Mouse (Mus musculus) thymus, postnatal 4 days (tissue): Measurements from ENCODE around the gene Tbc1d13.
"Not testable (repeated sequence)": the region's sequence is repeated elsewhere in the genome, so short reads cannot be mapped to it uniquely, and the experiment has no call there.

ENCODE experiments used
- DNase-seq: peaks from one replicate; pipeline ENCODE4 v3.0.0; 2021

The Tbc1d13 gene

DNA sequence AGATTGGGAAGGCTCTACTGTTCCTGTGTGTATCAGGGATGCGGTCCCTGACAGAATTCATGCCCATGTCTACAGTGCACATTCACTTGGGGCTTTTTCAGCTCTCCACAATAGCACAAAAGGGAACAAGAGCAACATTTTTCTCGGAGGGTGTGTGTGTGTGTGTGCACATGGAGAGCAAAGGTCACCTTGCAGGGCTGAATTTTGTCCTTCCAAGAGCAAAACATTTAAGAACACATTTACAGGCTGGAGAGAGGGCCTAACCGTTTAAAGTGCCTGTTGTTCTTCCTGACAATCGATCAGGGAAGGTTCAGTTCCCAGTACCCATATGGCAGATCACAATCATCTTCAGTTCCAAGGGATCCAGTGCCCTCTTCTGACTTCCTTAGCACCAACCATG lies 3.4 kb upstream of the Tbc1d13 start:
- DNase-seq = no peak

DNA sequence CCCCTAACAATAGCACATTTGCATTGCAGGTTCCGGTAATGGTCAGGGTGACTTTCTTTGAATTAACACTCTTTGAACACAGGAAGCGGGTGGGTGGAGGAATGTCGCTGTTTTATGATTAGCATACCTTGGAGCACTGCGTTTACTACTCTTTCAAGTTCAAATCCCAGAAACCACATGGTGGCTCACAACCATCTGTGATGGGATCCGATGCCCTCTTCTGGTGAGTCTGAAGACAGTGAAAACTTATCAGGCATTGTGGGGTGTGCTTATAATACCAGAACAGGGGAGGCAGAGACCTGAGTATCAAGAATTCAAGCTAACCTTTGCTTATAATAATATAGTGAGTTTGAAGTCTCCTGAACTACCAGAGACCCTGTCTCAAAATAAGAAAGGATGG lies 2.3 kb upstream of the Tbc1d13 start:
- DNase-seq = not testable (repeated sequence)

DNA sequence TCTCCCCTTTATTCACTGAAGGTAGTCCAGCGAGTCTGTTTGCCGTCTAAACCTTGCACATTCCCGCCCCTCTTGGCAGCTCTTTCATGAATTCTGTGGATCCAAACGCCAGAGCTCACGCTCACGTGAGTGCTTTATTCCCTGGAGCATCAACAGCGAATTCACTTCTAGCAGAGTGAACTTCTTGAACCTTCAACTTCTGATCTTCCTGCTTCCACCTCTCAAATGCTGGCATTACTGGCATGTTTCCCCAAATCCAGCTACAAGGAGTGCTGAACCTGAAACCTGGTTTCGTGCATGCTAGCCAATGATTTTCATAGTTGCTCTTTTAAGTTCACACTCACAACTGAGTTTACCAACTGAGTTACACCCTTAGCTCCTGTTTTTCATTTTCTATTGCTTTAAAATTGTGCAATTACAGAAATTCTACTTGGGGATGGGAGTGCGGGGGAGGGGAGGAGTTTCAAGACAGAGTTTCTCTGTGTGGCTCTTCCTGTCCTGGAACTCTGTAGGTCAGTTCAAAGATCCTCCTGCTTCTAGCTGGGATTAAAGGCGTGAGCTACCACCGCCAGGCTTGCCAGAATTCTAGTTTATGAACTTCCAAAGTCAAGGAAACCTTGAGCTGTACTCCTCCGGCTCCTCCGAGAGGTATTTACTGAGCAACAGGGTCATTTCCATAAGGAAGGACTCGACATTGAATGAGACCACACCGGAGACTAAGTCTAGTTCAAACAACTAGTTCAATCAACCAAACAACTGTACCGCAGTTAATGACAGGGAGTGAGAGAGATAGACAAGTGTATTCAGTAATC lies 539 bp upstream of the Tbc1d13 start:
- no peak for DNase-seq

DNA sequence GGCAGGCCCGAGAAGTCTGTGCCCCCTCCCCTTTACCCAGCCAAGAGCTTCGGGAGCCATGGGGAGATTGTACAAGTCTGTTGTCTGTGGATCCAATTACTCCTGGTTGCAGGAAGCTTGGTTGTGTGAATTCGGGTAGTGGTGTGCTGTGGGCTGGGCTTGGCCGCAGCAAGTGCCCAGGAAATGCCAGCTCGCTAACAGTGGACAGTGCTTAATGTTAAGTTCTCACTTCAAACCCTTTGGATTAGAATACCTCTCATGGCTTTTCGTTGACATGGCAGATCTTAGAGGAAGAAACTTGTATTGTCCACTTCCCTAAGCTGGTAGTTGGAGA lies 799 bp downstream of the Tbc1d13 start:
- DNase-seq = no peak

DNA sequence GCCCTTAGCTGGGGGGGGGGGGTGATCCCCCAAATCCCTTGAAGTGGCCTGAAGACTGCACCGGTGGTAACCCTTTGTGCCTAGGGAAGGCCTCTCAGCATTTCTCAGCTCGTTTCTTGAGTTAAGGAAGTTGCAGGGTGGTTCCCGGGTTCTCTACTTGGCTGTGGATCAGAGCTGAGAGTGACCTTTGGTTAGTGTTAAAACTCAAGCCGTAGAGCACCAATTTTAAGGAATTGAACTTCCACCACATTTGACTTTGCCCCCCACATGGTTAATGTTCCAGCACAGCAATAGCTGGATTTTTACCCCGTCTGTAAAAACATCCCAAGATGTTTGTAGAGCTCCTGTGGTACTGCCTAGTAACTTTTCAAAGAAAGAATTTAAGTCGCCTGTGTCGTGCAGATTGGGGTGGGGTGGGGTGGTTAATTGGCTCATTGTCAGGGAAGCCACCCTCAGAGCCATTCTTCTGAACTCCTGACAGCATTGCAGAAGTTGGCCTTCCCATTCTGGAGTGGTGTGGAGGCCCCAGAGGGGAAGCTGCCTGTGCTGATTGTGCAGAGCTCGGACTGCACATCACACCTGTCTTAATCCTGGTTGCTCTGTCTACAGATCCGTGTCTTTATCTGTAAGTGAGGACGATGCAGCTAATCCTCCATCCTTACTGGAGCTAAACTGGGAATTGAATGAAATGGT lies 1.5 kb downstream of the Tbc1d13 start:
- DNase-seq = no peak

DNA sequence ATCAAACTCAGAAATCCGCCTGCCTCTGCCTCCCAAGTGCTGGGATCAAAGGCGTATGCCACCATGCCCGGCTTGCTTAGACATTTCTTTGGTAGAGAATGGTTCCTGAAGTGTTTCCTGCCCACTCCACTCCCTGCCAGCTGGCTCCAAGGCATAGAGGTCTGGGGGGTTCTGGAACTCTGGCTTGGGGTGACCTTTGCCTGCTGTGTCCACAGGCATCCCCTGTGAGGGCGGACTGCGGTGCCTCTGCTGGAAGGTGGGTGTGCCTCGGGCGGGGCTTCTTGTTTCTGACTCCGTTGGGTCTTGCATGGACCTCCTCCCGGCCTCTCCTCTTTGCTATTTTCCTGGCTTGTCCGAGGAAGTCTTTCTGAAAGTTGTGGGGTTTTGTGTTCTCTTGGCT lies 2.9 kb downstream of the Tbc1d13 start:
- DNase-seq = no peak

DNA sequence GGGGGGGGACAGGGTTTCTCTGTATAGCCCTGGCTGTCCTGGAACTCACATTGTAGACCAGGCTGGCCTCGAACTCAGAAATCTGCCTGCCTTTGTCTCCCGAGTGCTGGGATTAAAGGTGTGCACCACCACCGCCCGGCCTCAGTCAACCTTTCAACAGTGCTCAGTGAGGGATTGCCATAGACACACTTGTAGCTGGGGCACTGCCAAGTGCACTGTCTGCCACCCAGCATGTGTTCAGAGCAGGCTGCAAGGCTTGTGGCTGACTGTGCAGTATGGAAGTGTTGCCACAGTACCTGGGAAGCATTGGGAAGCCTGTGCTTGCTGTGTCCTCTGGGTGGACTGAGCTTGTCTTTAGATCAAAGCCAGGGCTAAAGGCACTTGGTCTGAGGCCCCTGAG lies 6.5 kb downstream of the Tbc1d13 start:
- not testable (repeated sequence) for DNase-seq

DNA sequence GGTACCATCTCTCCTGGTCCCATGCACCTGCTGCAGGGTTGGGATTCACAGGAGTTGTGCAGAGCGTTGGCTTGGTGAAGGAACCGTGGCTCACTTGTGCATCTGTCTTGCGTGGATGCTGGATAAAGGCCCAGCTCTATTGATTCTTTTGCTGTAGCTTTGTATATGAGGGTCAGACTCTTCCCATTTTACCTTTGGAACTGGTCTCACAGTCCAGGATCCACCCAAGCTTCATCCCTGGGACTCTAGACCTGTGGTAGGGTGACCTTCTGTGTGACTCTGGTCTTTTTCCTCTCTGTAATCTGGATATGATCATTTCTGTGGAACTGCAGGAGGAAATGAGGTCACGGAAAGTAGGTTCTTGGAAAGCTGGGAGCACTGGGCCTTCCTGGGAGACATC lies 10.9 kb downstream of the Tbc1d13 start:
- DNase-seq = no peak

DNA sequence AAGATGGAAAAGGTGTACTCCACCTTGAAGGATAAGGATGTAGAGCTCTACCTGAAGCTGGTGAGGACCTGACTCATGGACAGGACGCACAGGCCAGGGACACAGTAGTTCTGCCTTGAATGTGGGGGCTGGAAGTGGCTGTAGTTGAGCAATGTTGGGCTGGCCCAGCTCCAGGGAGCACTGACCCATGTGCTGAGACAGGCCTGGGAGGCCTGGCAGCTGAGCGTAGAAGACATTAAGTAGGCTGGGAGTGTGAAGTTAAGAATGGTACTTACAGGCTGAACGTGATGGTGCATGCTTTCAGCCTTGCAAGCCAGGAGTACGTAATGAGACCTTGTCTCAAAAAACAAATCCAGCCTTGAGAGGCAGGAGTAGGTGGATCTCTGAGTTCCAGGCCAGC lies 13.9 kb downstream of the Tbc1d13 start:
- DNase-seq = no peak

DNA sequence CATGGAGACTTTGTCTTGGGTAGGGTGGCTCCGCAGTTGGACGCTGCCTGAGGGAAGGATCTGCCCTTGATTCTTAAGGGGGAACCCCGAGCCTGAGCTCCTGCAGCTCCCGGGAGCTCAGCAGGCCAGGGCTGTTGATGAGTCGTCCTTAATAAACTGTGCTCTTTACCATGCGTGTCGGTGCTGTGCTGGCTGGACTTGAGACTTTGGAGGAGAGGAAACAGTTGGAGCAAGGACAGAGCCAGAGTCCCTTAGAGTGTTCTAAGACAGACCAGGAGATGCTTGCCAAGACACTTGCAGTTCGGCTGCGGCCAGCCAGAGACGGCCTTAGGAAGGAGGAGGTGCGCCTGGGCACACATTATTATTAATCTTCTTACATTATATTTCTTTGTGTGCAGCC lies 18.3 kb downstream of the Tbc1d13 start:
- no peak for DNase-seq

DNA sequence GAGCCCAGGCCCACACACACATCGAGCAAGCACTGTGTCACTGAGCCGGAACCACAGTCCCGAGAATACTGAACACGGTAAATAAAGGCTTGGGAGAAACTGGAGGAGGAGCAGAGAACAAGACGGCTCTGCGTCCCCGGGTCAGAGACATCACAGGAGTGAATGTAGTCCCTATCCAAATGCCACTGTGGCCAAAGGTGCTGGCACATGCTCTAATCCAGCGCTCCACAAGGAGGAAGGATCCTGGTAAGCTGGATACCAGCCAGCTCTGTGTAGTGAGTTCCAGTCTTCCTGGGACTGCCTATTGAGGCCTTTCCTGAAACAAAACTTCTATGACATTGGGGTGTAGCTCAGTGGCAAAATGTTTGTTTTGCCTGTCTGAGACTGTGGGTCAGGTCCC lies 19.1 kb downstream of the Tbc1d13 start:
- DNase-seq = no peak

DNA sequence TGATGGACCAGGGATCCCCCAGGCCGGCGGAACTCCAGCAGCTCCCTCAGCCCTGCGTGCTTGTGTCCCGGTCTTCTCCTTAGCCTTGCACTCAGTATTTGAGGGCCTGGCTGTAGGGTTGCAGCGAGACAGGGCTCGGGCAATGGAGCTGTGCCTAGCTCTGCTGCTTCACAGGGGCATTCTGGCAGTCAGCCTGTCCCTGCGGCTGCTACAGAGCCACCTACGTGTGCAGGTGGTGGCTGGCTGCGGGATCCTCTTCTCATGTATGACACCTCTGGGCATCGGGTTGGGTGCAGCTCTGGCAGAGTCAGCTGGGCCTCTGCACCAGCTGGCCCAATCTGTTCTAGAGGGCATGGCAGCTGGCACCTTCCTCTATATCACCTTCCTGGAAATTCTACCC lies 26.3 kb downstream of the Tbc1d13 start:
- DNase-seq = not testable (repeated sequence)

DNA sequence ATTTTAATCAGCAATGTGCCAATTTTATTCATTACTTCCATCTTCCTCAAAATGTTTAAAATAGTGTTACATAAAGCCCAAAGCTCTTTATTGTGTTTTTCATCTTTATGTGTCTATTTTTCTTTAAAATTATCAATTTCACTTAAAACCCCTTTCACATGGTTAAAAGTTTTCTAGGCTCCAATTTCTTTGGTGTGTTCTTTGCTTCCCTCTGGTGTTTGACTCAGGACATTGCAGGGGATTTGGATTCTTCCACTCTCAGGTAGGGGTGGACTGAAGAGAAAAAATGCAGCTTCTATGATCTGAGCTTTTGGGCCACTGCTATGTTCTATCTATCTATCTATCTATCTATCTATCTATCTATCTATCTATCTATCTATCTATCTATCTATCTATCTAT lies 28.3 kb downstream of the Tbc1d13 start:
- DNase-seq = peak; percentile 44

DNA sequence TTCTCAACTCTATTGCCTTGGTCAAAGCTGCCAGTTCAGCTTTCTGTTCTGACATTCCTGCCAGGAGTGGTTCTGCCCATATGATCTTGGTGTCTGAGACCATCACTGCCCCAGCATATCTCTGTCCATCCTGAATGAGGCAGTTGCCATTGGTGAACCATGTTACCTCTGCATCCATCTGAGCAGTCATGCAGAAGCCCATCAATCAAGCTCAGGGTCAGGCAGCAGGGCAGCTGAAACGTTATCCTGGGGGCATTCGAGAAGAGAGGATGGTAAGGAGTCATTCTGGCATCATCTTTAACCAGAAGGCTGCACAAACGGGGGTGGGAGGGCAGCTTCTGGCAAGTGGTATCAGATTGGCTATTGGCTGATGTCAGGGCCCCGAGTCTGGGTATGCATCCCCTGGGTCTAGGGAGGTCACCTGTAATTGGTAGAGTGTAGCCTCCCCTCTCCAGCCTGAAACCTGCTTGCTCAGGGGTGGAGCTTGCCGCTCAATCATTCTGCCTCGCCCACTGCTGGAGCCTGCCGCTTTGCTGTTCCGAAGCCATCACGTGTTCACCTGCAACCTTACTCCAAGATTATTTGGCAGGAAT lies 30.9 kb downstream of the Tbc1d13 start:
- no peak for DNase-seq

DNA sequence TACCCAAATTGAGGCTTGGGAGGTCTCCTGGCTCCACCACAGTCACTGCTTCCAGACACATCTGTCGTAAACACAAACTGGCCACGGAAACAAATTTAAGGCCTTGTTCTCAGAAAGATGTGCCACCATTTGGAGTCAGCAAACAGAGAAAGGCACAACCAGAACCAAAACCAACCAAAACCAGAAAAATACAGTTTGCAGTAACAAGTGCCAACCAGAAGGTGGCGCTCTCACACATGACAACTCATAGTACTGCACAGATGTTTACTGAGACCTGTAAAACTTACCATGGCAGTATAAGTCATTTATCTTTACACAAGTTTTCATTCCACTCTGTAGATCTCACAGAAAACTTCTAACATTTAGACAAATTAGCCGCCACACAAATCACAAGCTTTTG lies 33.1 kb downstream of the Tbc1d13 start:
- DNase-seq = peak; percentile 27

DNA sequence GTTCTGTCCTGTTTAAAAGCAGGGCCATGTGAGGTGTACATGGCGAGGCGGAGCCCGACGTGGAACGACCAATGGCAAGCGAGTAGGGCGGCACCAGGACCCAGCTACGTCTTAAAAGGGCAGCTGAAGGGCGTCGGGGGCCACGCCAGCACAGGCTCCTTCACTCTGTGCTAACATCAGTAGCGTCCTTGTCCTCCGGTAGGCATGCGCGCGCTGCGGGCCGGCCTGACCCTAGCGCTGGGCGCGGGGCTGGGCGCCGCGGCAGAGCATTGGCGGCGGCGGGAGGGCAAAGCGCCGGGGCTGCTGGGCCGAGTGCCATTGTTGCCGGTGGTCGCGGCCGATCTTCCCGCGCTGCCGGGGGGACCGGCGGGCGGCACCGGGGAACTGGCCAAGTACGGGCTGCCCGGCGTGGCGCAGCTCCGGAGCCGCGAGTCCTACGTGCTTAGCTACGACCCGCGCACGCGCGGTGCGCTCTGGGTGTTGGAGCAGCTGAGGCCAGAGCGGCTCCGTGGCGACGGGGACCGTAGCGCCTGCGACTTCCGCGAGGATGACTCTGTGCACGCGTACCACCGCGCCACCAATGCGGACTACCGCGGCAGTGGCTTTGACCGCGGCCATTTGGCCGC lies 37.9 kb downstream of the Tbc1d13 start, which contains the start of gene Endog:
TSS of gene Endog (plus strand) at position 123 of the 626 bp plus-strand sequence.
- DNase-seq = peak; percentile 87

DNA sequence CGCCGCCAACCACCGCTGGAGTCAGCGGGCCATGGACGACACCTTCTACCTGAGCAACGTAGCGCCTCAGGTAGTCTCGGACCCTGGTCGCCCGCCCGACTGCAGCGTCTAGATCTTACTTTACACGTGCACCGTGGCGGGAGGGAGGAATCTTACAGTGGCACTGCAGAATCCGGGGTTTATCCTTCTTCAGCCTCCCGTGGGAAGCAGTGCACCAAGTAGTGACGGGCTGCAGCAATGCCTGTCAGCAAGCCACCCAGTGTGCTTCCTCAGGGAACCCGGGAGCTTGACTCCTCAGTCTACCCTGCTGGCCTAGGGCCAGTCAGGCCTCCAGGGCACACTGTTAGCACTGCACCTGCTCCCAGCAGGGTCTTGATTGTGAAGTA lies 38.4 kb downstream of the Tbc1d13 start:
- DNase-seq = no peak

DNA sequence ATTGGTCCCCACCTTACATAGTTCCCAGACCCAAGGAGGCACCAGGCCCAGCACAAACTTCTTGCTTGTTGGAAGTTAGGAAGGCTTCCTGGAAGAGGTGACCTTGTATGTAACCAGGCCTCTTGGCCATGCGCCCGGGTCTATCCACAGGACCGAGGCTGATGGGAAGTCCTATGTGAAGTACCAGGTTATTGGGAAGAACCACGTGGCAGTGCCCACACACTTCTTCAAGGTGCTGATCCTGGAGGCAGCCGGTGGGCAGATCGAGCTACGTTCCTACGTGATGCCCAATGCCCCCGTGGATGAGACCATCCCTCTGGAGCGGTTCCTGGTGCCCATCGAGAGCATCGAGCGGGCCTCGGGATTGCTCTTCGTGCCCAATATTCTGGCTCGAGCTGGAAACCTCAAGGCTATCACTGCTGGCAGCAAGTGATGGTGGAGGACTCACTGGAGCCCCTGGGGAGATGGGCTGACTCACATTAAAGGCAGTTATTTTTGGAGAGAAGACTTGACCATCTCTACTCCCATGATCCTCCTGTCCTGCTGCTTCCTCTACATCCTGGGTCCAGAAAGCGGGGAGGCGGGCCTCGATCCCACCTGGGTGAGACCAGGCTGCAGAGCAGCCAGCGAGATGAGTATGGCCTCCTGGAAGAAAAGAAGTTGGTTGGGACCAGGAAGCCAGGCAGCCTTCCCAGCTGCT lies 40.1 kb downstream of the Tbc1d13 start:
- no peak for DNase-seq

DNA sequence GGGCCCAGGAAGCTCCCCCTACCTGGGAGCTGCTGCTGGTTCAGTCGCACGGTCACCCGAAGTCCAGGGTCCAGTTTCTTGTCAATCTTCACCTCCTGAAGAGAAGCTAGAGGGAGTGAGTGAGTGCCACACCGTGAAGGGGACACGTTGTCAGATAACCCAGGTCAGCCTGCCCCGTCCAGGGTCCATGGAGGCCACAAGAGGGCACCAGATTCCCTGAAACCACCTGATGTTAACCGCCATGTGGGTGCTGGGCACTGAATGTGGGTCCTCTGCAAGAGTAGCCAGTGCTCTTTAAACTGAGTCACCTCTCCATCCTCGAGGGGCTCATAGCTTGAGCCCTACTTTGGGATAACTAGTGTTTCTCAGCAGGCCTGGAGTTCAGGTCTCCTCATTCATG lies 42.4 kb downstream of the Tbc1d13 start:
- no peak for DNase-seq

DNA sequence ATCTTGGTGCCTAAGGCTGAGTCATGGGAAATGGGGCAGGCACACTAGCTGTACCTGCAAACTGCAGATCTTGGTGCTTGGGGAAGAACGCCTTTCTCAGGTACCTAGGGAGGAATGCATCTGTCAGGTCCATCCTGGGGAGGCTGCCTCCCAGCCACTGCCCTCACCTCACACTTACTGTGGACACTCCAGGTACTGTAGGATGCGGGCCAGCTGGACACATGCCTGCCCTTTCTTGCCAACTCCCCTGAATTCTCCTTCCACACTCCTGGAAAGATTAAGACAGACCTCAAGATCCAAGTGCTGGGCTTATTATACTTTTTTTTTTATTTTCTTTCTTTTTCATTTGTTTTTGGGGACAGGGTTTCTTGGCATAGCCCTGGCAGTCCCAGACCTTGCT lies 43.0 kb downstream of the Tbc1d13 start:
- DNase-seq = no peak

DNA sequence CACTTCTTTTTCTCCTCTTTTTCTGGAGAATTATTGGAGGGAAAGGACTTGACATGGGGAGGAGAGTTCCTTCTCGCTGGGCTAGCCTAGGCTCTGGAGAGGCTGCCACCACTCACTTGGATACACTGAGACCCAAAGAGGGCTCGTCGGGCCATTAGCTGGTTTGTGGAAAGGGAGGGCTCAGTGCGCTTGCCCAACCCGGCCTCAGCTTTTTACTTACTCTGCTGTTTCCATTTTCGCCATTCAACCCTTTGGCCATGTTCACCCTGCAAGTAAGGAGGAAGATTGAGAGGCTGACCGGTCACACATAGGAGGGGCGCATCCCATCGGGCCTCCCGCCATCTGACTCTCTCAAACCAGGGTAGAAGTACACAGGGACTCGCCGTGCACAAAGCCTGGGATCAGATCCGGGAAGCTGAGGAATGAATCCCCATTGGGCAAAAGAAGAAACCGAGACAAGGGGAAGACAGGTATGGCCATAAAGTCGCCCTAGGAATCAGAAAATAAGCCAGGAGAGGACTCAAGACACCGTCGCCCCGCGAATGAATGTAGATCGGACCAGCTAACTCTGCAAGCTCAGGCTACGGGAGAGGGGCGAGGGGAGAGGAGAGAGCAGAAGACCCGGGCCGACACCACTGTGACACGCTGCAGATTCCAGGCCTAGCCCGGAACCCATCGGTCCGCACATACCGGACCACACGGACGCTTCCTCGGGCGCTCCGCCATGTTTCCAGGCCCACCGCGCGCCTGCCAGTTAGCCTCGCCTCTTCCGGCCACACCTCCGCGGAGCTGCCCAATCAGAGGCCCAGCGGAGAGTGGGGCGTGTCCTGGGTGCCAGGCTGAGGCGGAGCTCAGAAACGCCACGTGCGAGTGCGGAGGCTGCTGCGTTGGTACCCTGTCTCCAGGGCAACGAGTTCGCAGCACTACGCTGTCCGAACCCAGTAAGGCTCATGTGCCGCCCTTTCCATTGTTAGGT lies 44.4 kb downstream of the Tbc1d13 start, which contains the start of gene Spout1:
TSS of gene Spout1 (minus strand) at position 760 of the 976 bp plus-strand sequence.
- peak; percentile 95 for DNase-seq

DNA sequence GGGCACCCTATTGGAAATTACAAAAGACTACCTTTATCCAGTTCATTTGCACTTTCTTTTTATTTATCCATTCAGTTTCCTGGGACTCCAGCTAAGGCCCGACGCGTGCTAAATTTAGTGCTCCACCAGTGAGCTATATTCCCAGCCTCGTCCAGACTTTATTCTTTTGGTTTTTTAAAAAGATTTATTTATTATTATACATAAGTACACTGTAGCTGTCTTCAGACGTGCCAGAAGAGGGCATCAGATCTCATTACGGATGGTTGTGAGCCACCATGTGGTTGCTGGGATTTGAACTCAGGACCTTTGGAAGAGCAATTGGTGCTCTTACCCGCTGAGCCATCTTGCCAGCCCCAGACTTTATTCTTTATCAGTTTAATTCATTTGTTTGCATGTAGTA lies 45.2 kb downstream of the Tbc1d13 start:
- not testable (repeated sequence) for DNase-seq
